Mouse (Mus musculus): ENCODE results near the gene Magea1.
"Not testable (repeated sequence)": the region's sequence is repeated elsewhere in the genome, so short reads cannot be mapped to it uniquely, and the experiment has no call there.

The Magea1 gene

DNA sequence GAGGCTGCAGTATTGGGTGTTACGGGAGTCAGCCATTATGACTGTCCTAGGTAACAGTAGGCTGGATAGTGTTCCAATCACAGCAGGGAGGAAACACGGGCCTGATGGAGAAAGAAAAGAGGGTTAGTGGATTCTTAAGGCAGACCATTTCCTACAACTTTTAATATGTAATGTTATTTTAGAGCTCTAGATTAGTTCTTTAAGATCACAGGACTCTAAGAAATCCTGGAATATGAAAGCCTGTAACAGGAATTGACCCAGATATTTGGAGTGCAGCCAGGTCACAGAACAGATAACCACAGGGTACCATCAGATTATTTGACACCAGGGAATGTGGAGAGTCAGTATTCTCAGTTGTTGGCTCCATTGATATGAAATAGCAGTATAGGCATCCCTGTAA, at the start of gene Magea1:
Magea1 (minus strand) TSS at position 101 of the 400 bp plus-strand sequence.
- DNase-seq, result not testable (repeated sequence)

DNA sequence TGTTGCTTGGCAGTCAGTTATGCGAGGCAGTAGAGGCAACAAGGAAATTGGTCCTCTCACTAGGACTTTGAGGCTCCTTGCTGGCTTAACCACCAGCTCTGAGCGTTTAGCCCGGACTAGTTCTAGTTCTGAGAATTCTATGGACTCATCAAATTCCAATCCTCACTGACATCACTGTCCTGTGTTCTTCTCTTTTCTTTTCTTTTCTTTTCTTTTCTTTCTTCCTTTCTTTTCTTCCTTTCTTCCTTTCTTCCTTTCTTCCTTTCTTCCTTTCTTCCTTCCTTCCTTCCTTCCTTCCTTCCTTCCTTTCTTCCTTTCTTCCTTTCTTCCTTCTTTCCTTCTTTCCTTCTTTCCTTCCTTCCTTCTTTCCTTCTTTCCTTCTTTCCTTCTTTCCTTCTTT, 38.7 kb upstream of the Magea1 start, which contains the start of gene Cldn34b2:
Cldn34b2 (minus strand) TSS at position 101 of the 400 bp plus-strand sequence.
- DNase-seq, result not testable (repeated sequence)

GRCm38 (mm10) chrX:155098024-155098423, 8.4 kb upstream of the Magea1 start:
- DNase-seq, result peak; percentile 35

DNA sequence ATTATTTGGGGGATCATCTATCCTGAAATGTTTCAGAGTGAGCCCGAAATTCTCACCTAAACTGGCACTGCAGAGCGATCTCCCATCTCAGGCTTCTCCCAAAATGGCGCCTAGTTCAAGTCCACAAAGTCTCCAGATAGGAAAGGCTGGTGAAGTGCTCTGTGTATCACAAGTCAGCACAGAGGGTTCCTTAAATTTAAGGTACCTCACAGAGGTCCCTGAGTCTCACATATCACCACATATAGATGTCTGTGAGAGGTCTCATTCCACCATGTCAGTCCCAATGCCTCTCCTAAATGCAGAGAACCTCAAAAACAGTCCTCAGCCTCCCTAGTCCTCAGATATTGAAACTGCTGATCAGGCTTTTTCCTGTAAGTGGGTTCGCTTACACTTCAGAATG, 4.0 kb upstream of the Magea1 start, which contains the start of gene Magea2:
Magea2 (minus strand) TSS at position 101 of the 400 bp plus-strand sequence.
- not testable (repeated sequence) for DNase-seq

DNA sequence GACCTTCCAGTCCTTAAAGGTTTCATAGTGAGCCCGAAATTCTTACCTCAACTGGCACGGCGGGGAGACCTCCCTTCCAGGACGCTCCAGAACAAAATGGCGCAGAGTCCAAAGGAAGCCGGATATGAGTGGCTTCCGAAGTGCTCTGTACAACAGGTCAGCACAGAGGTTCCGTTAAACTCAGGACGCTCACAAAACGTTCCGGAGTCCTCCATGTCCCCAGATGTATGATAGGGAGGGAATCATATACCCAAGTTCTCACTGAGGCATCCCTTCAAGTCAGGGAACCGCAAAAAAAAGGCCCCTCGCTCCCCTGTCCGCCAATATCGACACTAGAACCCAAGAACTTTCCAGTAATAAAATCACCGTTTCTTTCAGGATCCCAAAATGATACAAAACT, 26.5 kb downstream of the Magea1 start, which contains the start of gene Magea5:
Magea5 (minus strand) TSS at position 101 of the 400 bp plus-strand sequence.
- DNase-seq, result not testable (repeated sequence)

All from kidney, postnatal 14 days (tissue).